Mouse (Mus musculus): ENCODE data around the gene Fbrsl1.

Fbrsl1 gene

GRCm38 (mm10) chr5:110357531-110358179, 90.6 kb downstream of the Fbrsl1 start:
- DNase-seq, result peak; percentile 89

GRCm38 (mm10) chr5:110354716-110355115, 93.6 kb downstream of the Fbrsl1 start:
- DNase-seq, result peak; percentile 57

- DNase-seq, result no peak
Observed at GRCm38 (mm10) chr5:110347006-110347405, 101.3 kb downstream of the Fbrsl1 start.

GRCm38 (mm10) chr5:110345553-110345952, 102.8 kb downstream of the Fbrsl1 start:
- DNase-seq, result no peak

DNA sequence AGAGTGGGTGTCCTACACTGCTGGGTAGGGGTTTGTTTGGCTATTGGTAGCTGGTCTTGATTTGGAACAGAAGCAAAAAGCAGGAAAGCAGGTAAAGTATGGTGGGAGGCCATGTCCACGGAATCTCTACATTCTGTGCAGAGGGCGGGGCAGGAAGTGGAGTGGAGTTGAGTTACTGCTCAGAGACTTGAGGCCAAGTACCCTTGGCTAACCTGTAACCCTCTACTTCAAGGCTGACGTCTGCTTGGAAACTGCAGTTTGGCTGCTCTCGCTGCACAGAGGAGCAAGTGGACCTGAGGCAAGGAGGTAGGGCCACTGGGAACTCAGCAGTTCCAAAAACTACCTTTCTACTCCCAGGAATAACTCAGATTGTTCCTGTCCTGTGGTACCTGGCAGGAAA, 103.8 kb downstream of the Fbrsl1 start, which contains the start of gene Lrcol1:
Lrcol1 (plus strand) TSS at position 207 of the 400 bp plus-strand sequence.
- DNase-seq, result peak; percentile 13

GRCm38 (mm10) chr5:110342648-110343284, 105.5 kb downstream of the Fbrsl1 start, which contains the start of gene P2rx2:
Gene P2rx2 (minus strand): TSS chr5:110343212.
- peak; percentile 52 for DNase-seq

GRCm38 (mm10) chr5:110338792-110339191, 109.5 kb downstream of the Fbrsl1 start:
- DNase-seq, result no peak

GRCm38 (mm10) chr5:110330508-110330907, 117.8 kb downstream of the Fbrsl1 start:
- DNase-seq, result no peak

DNA sequence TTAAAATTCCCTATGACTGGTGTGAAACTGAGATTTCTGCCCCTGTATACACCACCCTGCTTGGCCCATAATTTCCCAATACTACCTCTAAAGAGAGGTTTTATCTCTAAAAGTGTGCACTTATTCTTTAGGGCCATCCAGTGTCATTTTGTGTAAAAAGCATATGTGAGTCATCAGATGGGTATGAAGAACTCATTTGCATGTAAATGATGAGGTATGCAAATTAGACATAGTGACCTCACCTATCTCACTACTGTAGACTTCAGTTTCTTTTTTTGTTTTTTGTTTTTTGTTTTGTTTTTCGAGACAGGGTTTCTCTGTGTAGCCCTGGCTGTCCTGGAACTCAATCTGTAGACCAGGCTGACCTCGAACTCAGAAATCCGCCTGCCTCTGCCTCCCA, 135.2 kb downstream of the Fbrsl1 start:
- DNase-seq, result no peak

Measured in lung, postnatal 14 days (tissue).